Mouse (Mus musculus): ENCODE data around the gene Tmco4. TPM values are rescaled to one million over a fixed set of nuclear protein-coding genes. Genes with fewer than 3 reads are reported as not detected.

Tmco4 gene
- polyA plus RNA-seq, 1 experiment from 2014 or later: 1.2 TPM

DNA sequence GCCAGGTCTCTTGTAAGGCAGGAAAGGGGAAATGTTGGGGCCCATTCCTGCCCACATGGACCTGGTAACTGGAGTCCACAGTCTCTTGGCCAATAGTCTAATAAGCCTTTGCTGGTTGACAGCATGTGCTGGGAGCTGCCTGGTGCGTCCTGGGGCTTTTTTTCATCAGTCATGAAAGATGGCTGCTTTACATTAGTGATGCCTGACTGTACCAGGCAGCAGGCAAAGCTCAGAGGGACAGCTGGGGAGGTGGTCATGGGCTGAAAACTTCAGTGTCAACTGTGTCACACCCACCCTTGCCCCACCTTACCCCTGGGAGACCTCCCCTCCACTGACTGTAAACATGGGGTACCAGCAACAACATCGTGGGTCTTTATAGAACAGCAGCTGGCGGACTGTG, 83.1 kb downstream of the Tmco4 start:
- H3K27ac ChIP-seq (ENCODE audit: low read length): peak overlapping the region; percentile 6; the same call in 1 of the 2 replicates

GRCm38 (mm10) chr4:139057291-139057690, 84.6 kb downstream of the Tmco4 start:
- no peaks in the 10 kb centered on the region for H3K36me3 ChIP-seq (ENCODE audit: control insufficient read depth, insufficient read depth)
- H3K4me1 ChIP-seq (replicated peaks; ENCODE audit: control insufficient read depth, insufficient read depth, low read length): peaks cover 27% of the 10 kb centered on the region
- ATAC-seq: no peak
- H3K27me3 ChIP-seq (replicated peaks; ENCODE audit: control insufficient read depth, insufficient read depth, low read length): 0 out of 2 replicates have a peak, but pooled peaks cover 4% of the 10 kb centered on the region
- no peak overlapping the region for H3K9ac ChIP-seq (replicated peaks; ENCODE audit: low read depth, low read length)
- no peak overlapping the region for H3K4me3 ChIP-seq (replicated peaks; ENCODE audit: low read length)
- H3K4me2 ChIP-seq (ENCODE audit: low read length): no peak overlapping the region
- no peak overlapping the region for H3K27ac ChIP-seq (ENCODE audit: low read length)
- no peaks in the 10 kb centered on the region for H3K9me3 ChIP-seq (ENCODE audit: control insufficient read depth, low read length)
- 74% methylated on average over 5 of the region's 5 CpGs for WGBS

More for the DNA sequence above, 83.1 kb downstream of the Tmco4 start:
- Histone ChIP-seq H3K4me2 (ENCODE audit: low read length) (no peak overlapping the region), H3K4me3 (replicated peaks; ENCODE audit: low read length) (no peak overlapping the region), H3K9ac (replicated peaks; ENCODE audit: low read depth, low read length) (no peak overlapping the region), H3K4me1 (replicated peaks; ENCODE audit: control insufficient read depth, insufficient read depth, low read length) (peaks cover 30% of the 10 kb centered on the region), H3K9me3 (ENCODE audit: control insufficient read depth, low read length) (no peaks in the 10 kb centered on the region), H3K36me3 (ENCODE audit: control insufficient read depth, insufficient read depth) (no peaks in the 10 kb centered on the region), H3K27me3 (replicated peaks; ENCODE audit: control insufficient read depth, insufficient read depth, low read length) (0 out of 2 replicates have a peak, but pooled peaks cover 4% of the 10 kb centered on the region)
- 53% methylated on average over 3 of the region's 3 CpGs for WGBS
- ATAC-seq: 0 out of 2 replicates have a peak, but pooled peaks have one; percentile 7

DNA sequence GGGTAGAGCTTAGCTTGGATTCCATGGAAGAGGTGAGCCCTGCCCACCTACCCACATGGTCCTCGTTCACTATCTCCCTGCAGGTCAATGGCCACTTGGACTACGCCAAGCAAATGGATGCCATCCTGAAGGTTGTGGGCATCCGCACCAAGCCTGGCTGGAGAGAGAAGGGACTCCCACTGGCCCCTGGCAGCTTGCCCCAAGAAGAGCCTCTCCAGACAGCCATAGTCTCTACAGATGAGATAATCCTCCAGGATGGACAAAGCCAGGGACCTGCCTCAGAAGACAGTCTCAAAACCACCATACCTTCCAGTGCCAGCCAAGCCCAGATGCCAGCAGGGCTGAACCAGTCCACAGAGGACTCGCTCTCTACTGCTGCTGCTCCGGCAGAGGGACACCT, 85.3 kb downstream of the Tmco4 start:
- Histone ChIP-seq H3K27ac (ENCODE audit: low read length) (no peak overlapping the region), H3K4me3 (replicated peaks; ENCODE audit: low read length) (no peak overlapping the region), H3K9ac (replicated peaks; ENCODE audit: low read depth, low read length) (no peak overlapping the region), H3K9me3 (ENCODE audit: control insufficient read depth, low read length) (no peaks in the 10 kb centered on the region), H3K27me3 (replicated peaks; ENCODE audit: control insufficient read depth, insufficient read depth, low read length) (0 out of 2 replicates have a peak, but pooled peaks cover 4% of the 10 kb centered on the region), H3K4me2 (ENCODE audit: low read length) (no peak overlapping the region), H3K4me1 (replicated peaks; ENCODE audit: control insufficient read depth, insufficient read depth, low read length) (peaks cover 23% of the 10 kb centered on the region), H3K36me3 (ENCODE audit: control insufficient read depth, insufficient read depth) (no peaks in the 10 kb centered on the region)
- no peak for ATAC-seq
- WGBS: 90% methylated on average over 5 of the region's 5 CpGs

DNA sequence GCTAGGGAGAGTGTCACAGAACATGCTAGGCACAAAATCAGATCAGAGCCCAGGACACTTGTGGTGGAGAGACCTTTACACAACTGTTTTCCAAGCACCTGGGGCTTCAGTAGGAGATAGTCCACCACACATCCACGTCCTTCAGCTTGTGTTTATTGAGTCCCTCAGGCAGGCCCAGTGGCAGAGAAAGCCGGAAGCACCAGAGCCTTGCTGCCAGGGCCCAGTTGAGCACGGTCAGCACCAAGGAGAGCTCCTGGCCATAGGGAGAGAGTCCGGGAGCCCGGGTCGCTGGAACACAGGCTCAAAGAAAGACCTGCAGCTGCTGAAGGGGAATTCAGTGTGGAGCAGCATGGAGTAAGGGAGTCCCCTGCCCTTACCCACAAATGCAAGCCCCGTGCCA, 86.9 kb downstream of the Tmco4 start:
- Histone ChIP-seq H3K27me3 (replicated peaks; ENCODE audit: control insufficient read depth, insufficient read depth, low read length) (0 out of 2 replicates have a peak, but pooled peaks cover 4% of the 10 kb centered on the region), H3K9ac (replicated peaks; ENCODE audit: low read depth, low read length) (no peak overlapping the region), H3K4me2 (ENCODE audit: low read length) (no peak overlapping the region), H3K27ac (ENCODE audit: low read length) (no peak overlapping the region), H3K4me1 (replicated peaks; ENCODE audit: control insufficient read depth, insufficient read depth, low read length) (peaks cover 14% of the 10 kb centered on the region), H3K4me3 (replicated peaks; ENCODE audit: low read length) (no peak overlapping the region), H3K9me3 (ENCODE audit: control insufficient read depth, low read length) (no peaks in the 10 kb centered on the region), H3K36me3 (ENCODE audit: control insufficient read depth, insufficient read depth) (no peaks in the 10 kb centered on the region)
- no peak for ATAC-seq
- 10% methylated on average over 7 of the region's 7 CpGs for WGBS

DNA sequence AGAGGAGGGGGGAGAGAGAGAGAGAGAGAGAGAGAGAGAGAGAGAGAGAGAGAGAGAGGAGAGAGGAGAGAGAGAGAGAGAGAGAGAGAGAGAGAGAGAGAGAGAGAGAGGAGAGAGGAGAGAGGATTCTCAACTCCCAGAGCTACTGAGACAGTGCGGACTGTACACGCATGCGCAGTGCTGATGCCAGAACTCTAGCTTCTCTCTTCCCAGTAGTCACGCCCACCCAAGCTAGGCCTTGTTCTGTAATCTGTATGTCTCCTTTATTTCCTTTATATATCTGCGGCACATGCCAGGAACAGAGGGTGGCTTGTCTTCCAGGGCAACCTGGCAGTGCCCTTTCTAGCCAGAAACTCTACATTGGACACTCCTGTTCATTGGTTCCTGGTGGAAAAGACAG, 92.1 kb downstream of the Tmco4 start:
- 86% methylated on average over 5 of the region's 5 CpGs for WGBS

DNA sequence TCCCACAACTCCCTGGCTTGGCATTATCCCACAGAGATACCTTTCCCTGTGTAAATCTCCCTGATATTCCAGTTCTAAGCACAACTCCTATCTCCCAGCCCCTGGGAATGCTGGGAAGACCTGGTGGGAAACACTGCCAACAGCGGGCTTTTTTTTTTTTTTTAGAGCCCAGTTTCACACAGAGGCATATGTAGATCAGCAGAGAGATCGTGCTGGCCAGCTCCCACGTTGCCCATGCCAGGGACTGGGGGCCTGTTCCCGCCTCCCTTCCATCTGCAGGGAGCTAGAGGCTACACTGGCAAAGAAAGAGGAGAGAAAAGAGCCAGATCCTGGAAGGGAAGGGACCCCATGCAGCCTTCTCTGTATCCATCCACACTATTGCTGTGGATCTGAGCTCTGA, 95.6 kb downstream of the Tmco4 start:
- WGBS: 12% methylated on average over 4 of the region's 4 CpGs
- Histone ChIP-seq H3K4me3 (replicated peaks; ENCODE audit: low read length) (no peak overlapping the region), H3K27me3 (replicated peaks; ENCODE audit: control insufficient read depth, insufficient read depth, low read length) (peaks cover 5% of the 10 kb centered on the region), H3K27ac (ENCODE audit: low read length) (no peak overlapping the region), H3K4me2 (ENCODE audit: low read length) (no peak overlapping the region), H3K9me3 (ENCODE audit: control insufficient read depth, low read length) (no peaks in the 10 kb centered on the region), H3K9ac (replicated peaks; ENCODE audit: low read depth, low read length) (no peak overlapping the region), H3K4me1 (replicated peaks; ENCODE audit: control insufficient read depth, insufficient read depth, low read length) (no peaks in the 10 kb centered on the region), H3K36me3 (ENCODE audit: control insufficient read depth, insufficient read depth) (no peaks in the 10 kb centered on the region)
- ATAC-seq: peak; percentile 55

More for the DNA sequence above, 92.1 kb downstream of the Tmco4 start:
- Histone ChIP-seq H3K4me2 (ENCODE audit: low read length) (no peak overlapping the region), H3K36me3 (ENCODE audit: control insufficient read depth, insufficient read depth) (no peaks in the 10 kb centered on the region), H3K9me3 (ENCODE audit: control insufficient read depth, low read length) (no peaks in the 10 kb centered on the region), H3K4me1 (replicated peaks; ENCODE audit: control insufficient read depth, insufficient read depth, low read length) (no peaks in the 10 kb centered on the region), H3K4me3 (replicated peaks; ENCODE audit: low read length) (no peak overlapping the region), H3K27me3 (replicated peaks; ENCODE audit: control insufficient read depth, insufficient read depth, low read length) (no peaks in the 10 kb centered on the region), H3K9ac (replicated peaks; ENCODE audit: low read depth, low read length) (no peak overlapping the region), H3K27ac (ENCODE audit: low read length) (no peak overlapping the region)
- ATAC-seq: no peak

GRCm38 (mm10) chr4:139074060-139074459, 101.4 kb downstream of the Tmco4 start:
- peak overlapping the region; percentile 53 for H3K4me3 ChIP-seq (replicated peaks; ENCODE audit: low read length)
- WGBS: 18% methylated on average over 29 of the region's 29 CpGs
- H3K4me1 ChIP-seq (replicated peaks; ENCODE audit: control insufficient read depth, insufficient read depth, low read length): peaks cover 15% of the 10 kb centered on the region
- H3K27me3 ChIP-seq (replicated peaks; ENCODE audit: control insufficient read depth, insufficient read depth, low read length): peaks cover 37% of the 10 kb centered on the region
- H3K4me2 ChIP-seq (ENCODE audit: low read length): peak overlapping the region; percentile 88
- H3K9ac ChIP-seq (replicated peaks; ENCODE audit: low read depth, low read length): 0 out of 2 replicates have a peak overlapping the region, but pooled peaks have one; percentile 25
- no peak overlapping the region for H3K27ac ChIP-seq (ENCODE audit: low read length)
- ATAC-seq: no peak
- H3K36me3 ChIP-seq (ENCODE audit: control insufficient read depth, insufficient read depth): no peaks in the 10 kb centered on the region
- H3K9me3 ChIP-seq (ENCODE audit: control insufficient read depth, low read length): no peaks in the 10 kb centered on the region

DNA sequence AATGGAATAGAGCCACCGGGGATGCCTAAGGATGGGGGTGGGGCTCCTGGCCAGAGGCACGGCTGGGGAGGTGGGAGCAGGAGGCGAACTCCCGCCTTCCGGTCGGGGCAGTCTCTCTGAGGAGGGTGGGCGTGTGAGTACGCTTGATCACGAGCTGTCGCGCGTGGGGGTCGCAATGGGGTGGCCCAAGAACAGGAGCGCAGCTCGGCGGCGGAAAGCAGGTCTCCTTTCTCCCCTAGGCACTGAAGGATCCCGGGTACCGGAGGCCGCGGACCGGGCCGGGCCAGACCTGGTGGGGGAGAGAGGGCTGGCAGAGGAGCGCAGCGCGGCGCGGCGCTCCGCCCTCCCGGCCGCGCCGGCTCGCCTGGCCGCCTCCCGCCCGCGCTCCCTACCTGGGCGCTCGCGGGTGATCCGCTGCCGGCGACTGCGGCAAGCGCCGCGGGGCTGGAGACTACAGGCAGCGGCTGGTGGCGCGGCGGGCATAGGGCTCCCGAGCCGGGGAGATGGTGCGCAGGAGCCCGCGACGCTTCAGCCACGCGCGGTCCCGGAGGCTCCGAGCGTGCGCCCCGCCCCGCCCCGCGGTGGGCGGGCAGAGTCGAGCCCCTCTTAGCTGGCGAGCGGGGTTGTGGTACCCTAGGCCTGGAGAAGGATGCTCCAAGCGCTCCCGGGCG, 102.5 kb downstream of the Tmco4 start, which contains the start of gene Htr6:
Gene Htr6, minus strand, starts transcription at position 530 of the 671 bp plus-strand sequence.
- ATAC-seq: peak; percentile 73
- Histone ChIP-seq H3K4me2 (ENCODE audit: low read length) (peak within 1 kb of the TSS; percentile 88), H3K27ac (ENCODE audit: low read length) (no peak within 1 kb of the TSS), H3K27me3 (replicated peaks; ENCODE audit: control insufficient read depth, insufficient read depth, low read length) (peaks cover 37% of the 10 kb centered on the region), H3K4me3 (replicated peaks; ENCODE audit: low read length) (peak within 1 kb of the TSS; percentile 53), H3K36me3 (ENCODE audit: control insufficient read depth, insufficient read depth) (no peaks in the 10 kb centered on the region), H3K4me1 (replicated peaks; ENCODE audit: control insufficient read depth, insufficient read depth, low read length) (peaks cover 15% of the 10 kb centered on the region), H3K9me3 (ENCODE audit: control insufficient read depth, low read length) (no peaks in the 10 kb centered on the region), H3K9ac (replicated peaks; ENCODE audit: low read depth, low read length) (peak within 1 kb of the TSS; percentile 65)
- WGBS: under 1% methylated on average over 76 of the region's 77 CpGs

DNA sequence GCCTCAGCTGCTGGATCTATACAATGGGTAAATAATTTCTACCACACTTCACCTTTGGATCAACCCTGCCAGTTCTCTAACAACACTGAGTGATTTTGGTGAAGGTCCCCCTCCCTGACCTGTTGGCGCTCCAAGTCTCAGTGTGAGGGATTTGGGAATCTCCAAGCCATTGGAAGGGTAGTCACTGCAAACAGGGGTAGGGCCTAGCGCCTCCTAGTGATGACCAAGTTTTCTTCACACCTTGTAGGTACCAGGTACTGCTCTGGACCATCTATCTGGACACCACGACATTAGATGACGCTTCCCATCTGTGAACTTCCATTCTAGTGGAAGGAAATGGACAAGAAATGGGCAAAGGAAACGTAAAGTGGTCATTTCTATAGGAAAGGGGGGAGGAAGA, 103.2 kb downstream of the Tmco4 start:
- WGBS: 12% methylated on average over 5 of the region's 5 CpGs
- H3K4me1 ChIP-seq (replicated peaks; ENCODE audit: control insufficient read depth, insufficient read depth, low read length): peaks cover 15% of the 10 kb centered on the region
- peaks cover 37% of the 10 kb centered on the region for H3K27me3 ChIP-seq (replicated peaks; ENCODE audit: control insufficient read depth, insufficient read depth, low read length)
- no peak overlapping the region for H3K9ac ChIP-seq (replicated peaks; ENCODE audit: low read depth, low read length)
- H3K36me3 ChIP-seq (ENCODE audit: control insufficient read depth, insufficient read depth): no peaks in the 10 kb centered on the region
- H3K4me3 ChIP-seq (replicated peaks; ENCODE audit: low read length): peak overlapping the region; percentile 53
- peak overlapping the region; percentile 88 for H3K4me2 ChIP-seq (ENCODE audit: low read length)
- no peak for ATAC-seq
- no peaks in the 10 kb centered on the region for H3K9me3 ChIP-seq (ENCODE audit: control insufficient read depth, low read length)
- H3K27ac ChIP-seq (ENCODE audit: low read length): no peak overlapping the region
